Mouse (Mus musculus): ENCODE measurements around the gene Zfp870.

DNA sequence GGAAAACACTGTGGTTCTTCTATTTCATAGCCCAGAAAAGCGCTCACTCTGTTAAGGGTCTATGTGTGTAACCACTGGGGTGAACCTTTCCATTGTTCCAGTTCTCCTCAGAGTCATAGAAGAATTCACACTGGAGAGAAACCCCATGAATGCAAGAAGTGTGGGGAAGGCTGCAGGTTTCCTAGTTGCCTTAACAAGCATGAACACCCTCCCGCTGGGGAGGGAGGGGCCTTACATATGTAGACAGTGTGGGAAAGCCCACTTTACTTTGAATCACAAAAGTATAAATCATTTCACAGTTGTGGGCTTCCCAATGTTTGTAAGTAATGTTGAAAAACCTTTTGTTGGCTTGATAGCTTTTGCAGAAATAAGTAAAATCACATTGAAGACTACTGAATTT is 50.1 kb downstream of the Zfp870 start:
- TF ChIP-seq CTCF (IDR thresholded peaks at IDR 0.05) = no peak
- no peak for TF ChIP-seq EP300 (IDR thresholded peaks at IDR 0.05)
